Mouse (Mus musculus): Measurements from ENCODE around the gene Pde6h. TPM values are rescaled to one million over a fixed set of nuclear protein-coding genes. Genes with fewer than 3 reads are reported as not detected.

Pde6h gene
- polyA plus RNA-seq, 1 experiment from 2014 or later, result 0.44 TPM

DNA sequence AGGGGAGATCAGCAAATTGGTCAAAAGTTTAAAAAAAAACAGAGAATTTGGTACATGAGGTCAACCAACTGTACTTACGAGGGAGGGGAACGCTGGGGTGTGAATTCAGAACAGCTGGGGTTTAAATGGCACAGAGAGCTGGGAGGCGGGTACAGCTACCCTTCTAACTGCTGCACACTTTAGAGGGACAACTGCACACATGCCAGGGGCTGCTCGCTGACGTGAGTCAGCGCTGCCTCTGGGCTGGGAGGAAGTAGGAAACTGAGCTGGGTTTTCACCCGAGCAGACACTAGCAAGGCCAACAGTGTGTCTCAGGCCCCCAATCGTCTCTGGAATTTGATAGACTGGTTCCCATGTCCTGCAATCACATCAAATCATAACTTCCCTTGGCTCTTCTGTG, 1.4 kb downstream of the Pde6h start:
- WGBS, result 72% methylated on average over 8 of the region's 8 CpGs
- no peaks in the 10 kb centered on the region for H3K9me3 ChIP-seq (ENCODE audit: control insufficient read depth)
- no peaks in the 10 kb centered on the region for H3K27me3 ChIP-seq (replicated peaks; ENCODE audit: control insufficient read depth, insufficient read depth, low read length)
- no peaks in the 10 kb centered on the region for H3K4me1 ChIP-seq (replicated peaks; ENCODE audit: control insufficient read depth, insufficient read depth, low read length)
- no peak overlapping the region for H3K27ac ChIP-seq (ENCODE audit: low read depth, low read length)
- H3K4me2 ChIP-seq (replicated peaks; ENCODE audit: low read depth), result no peak overlapping the region
- H3K9ac ChIP-seq (ENCODE audit: low read depth, low read length), result no peak overlapping the region
- no peaks in the 10 kb centered on the region for H3K36me3 ChIP-seq (ENCODE audit: control insufficient read depth, insufficient read depth)
- TF ChIP-seq CTCF (IDR thresholded peaks at IDR 0.05; ENCODE audit: low read depth), result no peak
- H3K4me3 ChIP-seq (ENCODE audit: low read depth, low read length), result no peak overlapping the region
- ATAC-seq, result no peak

DNA sequence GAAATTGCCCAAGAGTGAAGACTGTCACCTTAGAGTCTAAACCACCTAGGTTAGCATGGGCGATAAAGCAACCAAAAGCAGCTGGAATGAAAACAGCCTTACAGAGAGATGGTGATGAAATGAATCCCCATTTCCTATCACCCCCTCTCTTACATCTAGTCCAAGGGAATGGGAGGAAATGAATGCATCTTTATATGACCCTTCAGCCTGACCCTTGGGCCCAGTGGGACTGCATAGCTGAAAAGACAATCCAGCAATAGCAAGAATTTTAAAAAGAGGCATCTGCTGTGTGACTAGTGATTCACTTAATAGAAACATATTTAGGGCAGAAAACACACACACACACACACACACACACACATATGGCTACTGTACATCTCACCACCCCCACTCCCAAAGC, 4.0 kb downstream of the Pde6h start:
- Histone ChIP-seq H3K27me3 (replicated peaks; ENCODE audit: control insufficient read depth, insufficient read depth, low read length) (no peaks in the 10 kb centered on the region), H3K27ac (ENCODE audit: low read depth, low read length) (no peak overlapping the region), H3K4me3 (ENCODE audit: low read depth, low read length) (no peak overlapping the region), H3K4me1 (replicated peaks; ENCODE audit: control insufficient read depth, insufficient read depth, low read length) (peaks cover 5% of the 10 kb centered on the region), H3K36me3 (ENCODE audit: control insufficient read depth, insufficient read depth) (no peaks in the 10 kb centered on the region), H3K4me2 (replicated peaks; ENCODE audit: low read depth) (no peak overlapping the region), H3K9me3 (ENCODE audit: control insufficient read depth) (no peaks in the 10 kb centered on the region), H3K9ac (ENCODE audit: low read depth, low read length) (no peak overlapping the region)
- TF ChIP-seq CTCF (IDR thresholded peaks at IDR 0.05; ENCODE audit: low read depth), result no peak
- 86% methylated on average over 1 of the region's 1 CpGs for whole genome bisulfite sequencing
- no peak for ATAC-seq

DNA sequence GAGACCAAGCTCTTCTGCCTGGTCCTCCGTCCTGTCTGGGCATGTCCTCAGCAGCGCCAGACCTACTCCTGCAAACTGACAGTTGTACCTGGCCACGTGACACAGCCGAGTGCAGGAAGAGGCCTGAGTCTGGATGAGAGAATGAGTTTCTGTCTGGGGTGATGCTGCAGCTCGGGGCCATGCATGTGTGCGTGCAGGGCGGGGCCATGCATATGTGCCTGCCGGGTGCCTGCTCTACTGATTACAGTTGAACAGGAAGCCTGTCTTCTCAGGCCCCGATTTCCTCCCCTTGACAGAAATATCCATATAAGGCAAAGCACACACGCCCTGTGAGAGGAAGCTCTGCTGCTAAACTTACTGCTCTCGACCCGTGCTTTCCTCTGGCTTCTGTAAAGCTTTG, 7.0 kb downstream of the Pde6h start:
- WGBS, result 4% methylated on average over 12 of the region's 12 CpGs
- peaks cover 5% of the 10 kb centered on the region for H3K4me1 ChIP-seq (replicated peaks; ENCODE audit: control insufficient read depth, insufficient read depth, low read length)
- TF ChIP-seq CTCF (IDR thresholded peaks at IDR 0.05; ENCODE audit: low read depth), result no peak
- H3K36me3 ChIP-seq (ENCODE audit: control insufficient read depth, insufficient read depth), result no peaks in the 10 kb centered on the region
- peak overlapping the region; percentile 21; the same call in 1 of the 2 replicates for H3K4me2 ChIP-seq (replicated peaks; ENCODE audit: low read depth)
- no peak overlapping the region for H3K27ac ChIP-seq (ENCODE audit: low read depth, low read length)
- no peaks in the 10 kb centered on the region for H3K9me3 ChIP-seq (ENCODE audit: control insufficient read depth)
- H3K27me3 ChIP-seq (replicated peaks; ENCODE audit: control insufficient read depth, insufficient read depth, low read length), result no peaks in the 10 kb centered on the region
- no peak overlapping the region for H3K9ac ChIP-seq (ENCODE audit: low read depth, low read length)
- no peak overlapping the region for H3K4me3 ChIP-seq (ENCODE audit: low read depth, low read length)
- peak; percentile 87 for ATAC-seq

DNA sequence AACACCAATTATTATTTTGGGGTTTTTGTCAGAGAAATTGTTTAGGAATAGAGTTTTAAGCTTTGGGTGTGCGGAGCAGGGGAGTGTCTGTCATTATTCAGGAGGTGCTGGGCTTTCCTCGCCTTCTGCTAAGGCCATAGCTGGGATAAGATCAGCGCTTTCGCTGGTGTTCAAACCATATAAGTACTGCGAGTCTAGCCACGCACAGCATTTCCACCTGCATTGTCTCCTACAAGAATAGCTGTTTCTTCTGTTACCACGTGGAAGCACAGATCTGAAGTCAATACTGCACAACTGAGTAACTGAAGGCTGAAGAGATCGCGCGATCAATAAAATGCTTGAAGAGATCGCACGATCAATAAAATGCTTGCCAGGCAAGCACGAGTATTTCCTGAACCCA, 7.6 kb downstream of the Pde6h start:
- Histone ChIP-seq H3K9ac (ENCODE audit: low read depth, low read length) (no peak overlapping the region), H3K9me3 (ENCODE audit: control insufficient read depth) (no peaks in the 10 kb centered on the region), H3K36me3 (ENCODE audit: control insufficient read depth, insufficient read depth) (no peaks in the 10 kb centered on the region), H3K27ac (ENCODE audit: low read depth, low read length) (no peak overlapping the region), H3K4me1 (replicated peaks; ENCODE audit: control insufficient read depth, insufficient read depth, low read length) (peaks cover 5% of the 10 kb centered on the region), H3K4me2 (replicated peaks; ENCODE audit: low read depth) (peak overlapping the region; percentile 21; the same call in 1 of the 2 replicates), H3K27me3 (replicated peaks; ENCODE audit: control insufficient read depth, insufficient read depth, low read length) (no peaks in the 10 kb centered on the region), H3K4me3 (ENCODE audit: low read depth, low read length) (no peak overlapping the region)
- no peak for TF ChIP-seq CTCF (IDR thresholded peaks at IDR 0.05; ENCODE audit: low read depth)
- no peak for ATAC-seq
- WGBS, result 73% methylated on average over 13 of the region's 13 CpGs

DNA sequence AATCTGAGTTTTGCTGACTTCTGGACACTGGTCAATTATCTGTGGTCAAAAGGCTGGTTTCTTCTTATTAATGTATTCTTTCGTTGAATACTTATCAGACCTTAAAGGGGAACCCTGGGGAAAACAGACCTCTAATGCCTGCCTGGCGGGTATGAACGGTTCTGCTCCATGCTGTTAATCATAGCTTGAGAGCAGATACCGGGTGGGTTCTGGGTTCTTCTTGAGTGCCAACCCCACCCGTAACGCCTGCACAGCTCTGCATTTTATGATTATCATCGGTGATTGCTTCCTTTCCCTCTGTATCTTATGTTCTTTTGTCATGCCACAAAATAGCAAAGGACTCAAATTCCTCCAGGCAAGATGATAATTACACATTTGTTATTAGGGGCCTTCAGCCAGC, 10.4 kb downstream of the Pde6h start:
- no peak overlapping the region for H3K4me2 ChIP-seq (replicated peaks; ENCODE audit: low read depth)
- TF ChIP-seq CTCF (IDR thresholded peaks at IDR 0.05; ENCODE audit: low read depth), result no peak
- no peak for ATAC-seq
- no peak overlapping the region for H3K27ac ChIP-seq (ENCODE audit: low read depth, low read length)
- WGBS, result 75% methylated on average over 7 of the region's 7 CpGs
- no peak overlapping the region for H3K9ac ChIP-seq (ENCODE audit: low read depth, low read length)
- no peaks in the 10 kb centered on the region for H3K36me3 ChIP-seq (ENCODE audit: control insufficient read depth, insufficient read depth)
- H3K4me1 ChIP-seq (replicated peaks; ENCODE audit: control insufficient read depth, insufficient read depth, low read length), result peaks cover 5% of the 10 kb centered on the region
- no peak overlapping the region for H3K4me3 ChIP-seq (ENCODE audit: low read depth, low read length)
- H3K9me3 ChIP-seq (ENCODE audit: control insufficient read depth), result no peaks in the 10 kb centered on the region
- no peaks in the 10 kb centered on the region for H3K27me3 ChIP-seq (replicated peaks; ENCODE audit: control insufficient read depth, insufficient read depth, low read length)

DNA sequence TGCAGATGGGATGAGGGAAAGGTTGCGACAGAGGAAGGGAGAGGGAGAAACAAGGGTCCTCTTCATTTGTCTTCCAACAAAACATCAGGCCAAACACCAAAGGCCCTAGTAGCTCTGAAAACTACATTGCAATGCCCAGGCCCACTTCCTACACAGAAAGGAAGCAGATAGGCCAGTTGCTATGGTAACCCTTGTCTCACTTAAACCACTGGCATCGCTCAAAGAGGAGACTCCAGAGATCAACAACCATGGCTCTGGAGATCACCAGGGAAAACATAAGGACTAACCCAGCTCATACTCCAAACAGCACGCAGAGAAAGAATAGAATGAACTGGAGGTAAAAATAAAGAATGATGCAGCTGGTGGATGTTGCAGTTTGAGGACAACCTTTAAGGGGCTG, 11.6 kb downstream of the Pde6h start:
- no peak overlapping the region for H3K4me3 ChIP-seq (ENCODE audit: low read depth, low read length)
- H3K27ac ChIP-seq (ENCODE audit: low read depth, low read length), result no peak overlapping the region
- H3K9ac ChIP-seq (ENCODE audit: low read depth, low read length), result no peak overlapping the region
- H3K9me3 ChIP-seq (ENCODE audit: control insufficient read depth), result no peaks in the 10 kb centered on the region
- no peak overlapping the region for H3K4me2 ChIP-seq (replicated peaks; ENCODE audit: low read depth)
- no peak for ATAC-seq
- no peaks in the 10 kb centered on the region for H3K27me3 ChIP-seq (replicated peaks; ENCODE audit: control insufficient read depth, insufficient read depth, low read length)
- H3K36me3 ChIP-seq (ENCODE audit: control insufficient read depth, insufficient read depth), result no peaks in the 10 kb centered on the region
- 74% methylated on average over 3 of the region's 3 CpGs for WGBS
- peaks cover 5% of the 10 kb centered on the region for H3K4me1 ChIP-seq (replicated peaks; ENCODE audit: control insufficient read depth, insufficient read depth, low read length)
- no peak for TF ChIP-seq CTCF (IDR thresholded peaks at IDR 0.05; ENCODE audit: low read depth)

DNA sequence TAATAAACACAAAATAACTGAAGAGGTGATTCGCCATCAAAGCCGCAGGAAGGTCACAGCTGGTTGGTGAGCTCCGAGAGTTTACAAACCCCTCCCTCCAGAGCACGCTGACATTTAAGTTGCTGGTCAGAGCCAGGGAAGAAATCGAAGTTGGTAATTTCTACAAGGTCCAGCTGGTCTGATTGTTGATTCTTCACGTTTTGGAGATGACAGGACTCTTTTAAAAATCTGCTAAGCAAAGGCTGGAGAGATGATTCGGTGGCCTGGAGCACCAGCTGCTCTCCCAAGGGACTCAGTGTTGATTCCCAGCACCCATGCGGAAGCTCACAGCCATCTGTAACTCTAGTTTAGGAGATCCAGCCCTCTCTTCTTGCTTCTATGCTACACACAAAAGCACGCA, 12.7 kb downstream of the Pde6h start:
- Histone ChIP-seq H3K27ac (ENCODE audit: low read depth, low read length) (no peak overlapping the region), H3K27me3 (replicated peaks; ENCODE audit: control insufficient read depth, insufficient read depth, low read length) (no peaks in the 10 kb centered on the region), H3K9me3 (ENCODE audit: control insufficient read depth) (no peaks in the 10 kb centered on the region), H3K4me1 (replicated peaks; ENCODE audit: control insufficient read depth, insufficient read depth, low read length) (peaks cover under 1% of the 10 kb centered on the region; the same call in 1 of the 2 replicates), H3K9ac (ENCODE audit: low read depth, low read length) (no peak overlapping the region), H3K4me2 (replicated peaks; ENCODE audit: low read depth) (no peak overlapping the region), H3K36me3 (ENCODE audit: control insufficient read depth, insufficient read depth) (no peaks in the 10 kb centered on the region), H3K4me3 (ENCODE audit: low read depth, low read length) (no peak overlapping the region)
- ATAC-seq, result no peak
- no peak for TF ChIP-seq CTCF (IDR thresholded peaks at IDR 0.05; ENCODE audit: low read depth)
- 78% methylated on average over 9 of the region's 9 CpGs for WGBS
